Mouse (Mus musculus) heart, embryonic 15.5 days (tissue): Measurements from ENCODE around the gene Prss32. TPM values are rescaled to one million over a fixed set of nuclear protein-coding genes. Genes with fewer than 3 reads are reported as not detected.
"Not testable (repeated sequence)": the region's sequence is repeated elsewhere in the genome, so short reads cannot be mapped to it uniquely, and the experiment has no call there.

ENCODE experiments used
- ATAC-seq: fragments of 200-750 bp; cut with Nextera tagmentation; replicated peaks from 2 replicates; pipeline ENCODE4 v1.8.0; 2017; ENCODE audit warnings: low read depth, moderate TSS enrichment; ENCODE audit not compliant: insufficient number of reproducible peaks, insufficient read depth, low FRiP score
- H3K27ac ChIP-seq: fragments of 300-500 bp; sonication (generic); 2 replicates; pipeline ENCODE4 v1.5.1; 2015; ENCODE audit warnings: mild to moderate bottlenecking, inconsistent platforms
- H3K27me3 ChIP-seq: fragments of 300-500 bp; sonication (generic); 2 replicates; pipeline ENCODE4 v1.6.1; 2015; ENCODE audit warnings: inconsistent platforms
- H3K36me3 ChIP-seq: fragments of 300-500 bp; sonication (generic); 2 replicates; pipeline ENCODE4 v1.6.1; 2015; ENCODE audit warnings: mild to moderate bottlenecking, inconsistent platforms
- H3K4me1 ChIP-seq: fragments of 300-500 bp; sonication (generic); replicated peaks from 2 replicates; pipeline ENCODE4 v1.6.1; 2015; ENCODE audit warnings: inconsistent platforms
- H3K4me2 ChIP-seq: fragments of 300-500 bp; sonication (generic); 2 replicates; pipeline ENCODE4 v1.6.1; 2015; ENCODE audit warnings: inconsistent platforms, mild to moderate bottlenecking, moderate library complexity
- H3K4me3 ChIP-seq: fragments of 300-500 bp; sonication (generic); 2 replicates; pipeline ENCODE4 v1.5.1; 2015; ENCODE audit warnings: mild to moderate bottlenecking, inconsistent platforms
- H3K9ac ChIP-seq: fragments of 300-500 bp; sonication (generic); 2 replicates; pipeline ENCODE4 v1.6.1; 2015; ENCODE audit warnings: mild to moderate bottlenecking, inconsistent platforms
- H3K9me3 ChIP-seq: fragments of 300-500 bp; sonication (generic); replicated peaks from 2 replicates; pipeline ENCODE4 v1.6.1; 2016; ENCODE audit warnings: inconsistent platforms
- WGBS: fragments of 180-500 bp; shearing (Covaris S2); methylation state at CpG from one replicate; pipeline ENCODE4 v1.1.7; 2015; ENCODE audit warnings: mixed read lengths; 5-methylcytosine and 5-hydroxymethylcytosine counted together
- microRNA-seq: library from miRNA; unstranded; fragments of <30 nt; microRNA quantifications from one replicate; pipeline ENCODE4, GENCODE M21; 2016
- polyA plus RNA-seq: library from polyadenylated mRNA; unstranded; fragments of >200 nt; fragmentation: Nextera tagmentation; extraction: Ambion mirVana; gene quantifications from 2 replicates; pipeline ENCODE4 v1.2.1, GENCODE M21; 2015

The Prss32 gene
- polyA plus RNA-seq, 1 experiment from 2014 or later = not detected

GRCm38 (mm10) chr17:23873884-23874856 is 30.5 kb downstream of the Prss32 start:
- no peak overlapping the region for H3K4me2 ChIP-seq
- no peaks in the 10 kb centered on the region for H3K9me3 ChIP-seq
- no peaks in the 10 kb centered on the region for H3K27me3 ChIP-seq
- H3K9ac ChIP-seq = no peak overlapping the region
- H3K4me3 ChIP-seq = no peak overlapping the region
- no peaks in the 10 kb centered on the region for H3K36me3 ChIP-seq
- 34% methylated on average over 8 of the region's 8 CpGs for WGBS
- H3K27ac ChIP-seq = no peak overlapping the region
- ATAC-seq = no peak
- H3K4me1 ChIP-seq = 0 out of 2 replicates have a peak, but pooled peaks cover 5% of the 10 kb centered on the region

- Histone ChIP-seq H3K9me3 (no peaks in the 10 kb centered on the region), H3K27me3 (no peaks in the 10 kb centered on the region), H3K4me3 (no peak overlapping the region), H3K4me2 (no peak overlapping the region), H3K36me3 (no peaks in the 10 kb centered on the region), H3K27ac (no peak overlapping the region), H3K9ac (no peak overlapping the region), H3K4me1 (0 out of 2 replicates have a peak, but pooled peaks cover 5% of the 10 kb centered on the region)
- 54% methylated on average over 3 of the region's 3 CpGs for WGBS
- 0 out of 2 replicates have a peak, but pooled peaks have one; percentile 44 for ATAC-seq
Measured at GRCm38 (mm10) chr17:23876741-23877140, 33.1 kb downstream of the Prss32 start.

GRCm38 (mm10) chr17:23877166-23877565 is 33.5 kb downstream of the Prss32 start:
- Histone ChIP-seq H3K4me3 (no peak overlapping the region), H3K4me1 (0 out of 2 replicates have a peak, but pooled peaks cover 5% of the 10 kb centered on the region), H3K27me3 (no peaks in the 10 kb centered on the region), H3K9me3 (no peaks in the 10 kb centered on the region), H3K27ac (no peak overlapping the region), H3K4me2 (no peak overlapping the region), H3K36me3 (no peaks in the 10 kb centered on the region), H3K9ac (no peak overlapping the region)
- ATAC-seq = 0 out of 2 replicates have a peak, but pooled peaks have one; percentile 37
- 82% methylated on average over 2 of the region's 2 CpGs for WGBS

GRCm38 (mm10) chr17:23880576-23880975 is 36.9 kb downstream of the Prss32 start, which contains the start of the genes Dcpp1 and Dcpp2:
Dcpp1 (plus strand) TSS chr17:23880876.
Dcpp2 (plus strand) TSS chr17:23880880.
- H3K4me1 ChIP-seq, H3K4me3 ChIP-seq, H3K27ac ChIP-seq, H3K9ac ChIP-seq, H3K9me3 ChIP-seq, ATAC-seq, H3K4me2 ChIP-seq, H3K36me3 ChIP-seq, H3K27me3 ChIP-seq: not testable (repeated sequence)
- 42% methylated on average over 4 of the region's 4 CpGs for WGBS

Small RNA genes lying within 50 kb of the gene (microRNA-seq; reads per million reads assigned to microRNA genes)
- 1.5 reads per million for gene Mir5125

Other genes starting within 250 kb of the Prss32 start
- gene Zfp13, start 244.4 kb upstream of the Prss32 start, polyA plus RNA-seq = 6.7 and 8.3 TPM in 2 replicates
- 0.06 TPM in 1 of 2 replicates, not detected in the other for gene Zscan10, start 243.0 kb upstream of the Prss32 start, polyA plus RNA-seq
- gene Mmp25, start 198.6 kb upstream of the Prss32 start, polyA plus RNA-seq = 0.38 and 0.48 TPM in 2 replicates
- 0.35 and 0.39 TPM in 2 replicates for gene Bicdl2, start 183.3 kb upstream of the Prss32 start, polyA plus RNA-seq
- 226 and 282 TPM in 2 replicates for gene Hcfc1r1, start 170.3 kb upstream of the Prss32 start, polyA plus RNA-seq
- gene Thoc6, start 170.0 kb upstream of the Prss32 start, polyA plus RNA-seq = 29.4 and 36.8 TPM in 2 replicates
- 107 and 116 TPM in 2 replicates for gene Tnfrsf12a, start 166.4 kb upstream of the Prss32 start, polyA plus RNA-seq
- 4.5 and 12.9 TPM in 2 replicates for gene Cldn6, start 164.6 kb upstream of the Prss32 start, polyA plus RNA-seq
- 0.09 and 0.68 TPM in 2 replicates for gene Cldn9, start 159.8 kb upstream of the Prss32 start, polyA plus RNA-seq
- not detected in 2 replicates for gene 1520401A03Rik, start 121.1 kb upstream of the Prss32 start, polyA plus RNA-seq
- 22.4 and 37.6 TPM in 2 replicates for gene Pkmyt1, start 117.5 kb upstream of the Prss32 start, polyA plus RNA-seq
- 13.5 and 18.7 TPM in 2 replicates for gene Paqr4, start 103.0 kb upstream of the Prss32 start, polyA plus RNA-seq
- gene Kremen2, start 98.0 kb upstream of the Prss32 start, polyA plus RNA-seq = 0.28 and 3.3 TPM in 2 replicates
- gene Flywch1, start 72.3 kb upstream of the Prss32 start, polyA plus RNA-seq = 36.5 and 47.5 TPM in 2 replicates
- 4.8 and 9.1 TPM in 2 replicates for gene Flywch2, start 57.8 kb upstream of the Prss32 start, polyA plus RNA-seq
- gene Srrm2, start 53.3 kb upstream of the Prss32 start, polyA plus RNA-seq = 315 and 320 TPM in 2 replicates
- 782 and 921 TPM in 2 replicates for gene Elob, start 14.7 kb upstream of the Prss32 start, polyA plus RNA-seq
- 0.13 TPM in 1 of 2 replicates, not detected in the other for gene Prss33, start 7.8 kb upstream of the Prss32 start, polyA plus RNA-seq
- 0.06 and 0.33 TPM in 2 replicates for gene Prss41, start 317 bp downstream of the Prss32 start, polyA plus RNA-seq
- not detected in 2 replicates for gene Prss21, start 24.2 kb downstream of the Prss32 start, polyA plus RNA-seq
- not detected in 2 replicates for gene Dcpp1, start 37.0 kb downstream of the Prss32 start, polyA plus RNA-seq
- not detected in 2 replicates for gene Dcpp2, start 37.0 kb downstream of the Prss32 start, polyA plus RNA-seq
- not detected in 2 replicates for gene Dcpp3, start 73.6 kb downstream of the Prss32 start, polyA plus RNA-seq
- gene Sbp, start 97.8 kb downstream of the Prss32 start, polyA plus RNA-seq = not detected in 2 replicates
- gene Sbpl, start 111.4 kb downstream of the Prss32 start, polyA plus RNA-seq = not detected in 2 replicates
- gene Prss30, start 136.7 kb downstream of the Prss32 start, polyA plus RNA-seq = 0.34 TPM in 1 of 2 replicates, not detected in the other
- 0.13 TPM in 1 of 2 replicates, not detected in the other for gene Prss22, start 154.2 kb downstream of the Prss32 start, polyA plus RNA-seq
- not detected in 2 replicates for gene Prss27, start 194.3 kb downstream of the Prss32 start, polyA plus RNA-seq
- gene Kctd5, start 229.6 kb downstream of the Prss32 start, polyA plus RNA-seq = 31.3 and 37.6 TPM in 2 replicates